ENCODE assay signal across 40 mouse cellular contexts in the genomic region with DNA sequence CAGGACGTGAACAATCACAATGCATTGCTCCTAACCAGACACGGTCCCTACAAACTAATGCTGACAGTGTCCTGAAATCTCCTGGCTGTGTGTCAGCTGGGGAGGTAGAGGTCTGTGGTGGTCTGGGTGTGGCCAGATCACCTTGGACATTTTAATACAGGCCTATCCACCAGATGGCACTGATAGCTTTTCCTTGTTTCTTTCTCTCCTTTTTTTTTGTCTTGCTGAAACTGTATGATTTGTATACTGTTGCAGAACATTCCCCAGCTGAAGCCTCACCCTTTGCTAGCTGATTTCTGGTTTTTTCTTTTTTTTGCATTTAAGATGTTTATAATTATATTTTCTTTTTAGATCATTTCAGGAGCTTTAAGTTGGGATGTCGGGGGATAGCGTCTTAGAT. TPM values are rescaled to one million over a fixed set of nuclear protein-coding genes. Genes with fewer than 3 reads are reported as not detected.
A peak's percentile ranks its signal among the peaks of the same experiment; 100 is the strongest.
DNase-seq lines count a peak whose midpoint lies in the region; ATAC-seq and TF ChIP-seq lines count a peak whose summit lies in the region.
"Had no signal": no experiment of that assay in that cellular context is flagged by ENCODE, and none has a peak within 500 bp of the region (broad histone marks: within the 10 kb centered on the region; RNA-seq: fewer than 3 reads in every experiment).

No protein-coding gene starts in this region.

- no peak overlapping the region for H3K9ac ChIP-seq in midbrain, postnatal 0 days (replicated peaks; ENCODE audit: low read length, poor library complexity, severe bottlenecking)
- H3K9ac ChIP-seq in stomach, postnatal 0 days (ENCODE audit: low read length), result no peak overlapping the region
- H3K9ac ChIP-seq: embryonic facial prominence, embryonic 12.5 days; forebrain, embryonic 15.5 days; hindbrain, embryonic 14.5 days; limb, embryonic 13.5 days; liver, embryonic 12.5 days; midbrain, embryonic 13.5 days; neural tube, embryonic 15.5 days had no signal

- H3K4me1 ChIP-seq in heart, embryonic 10.5 days, result peaks cover 13% of the 10 kb centered on the region; the same call in 1 of the 2 replicates
- H3K4me1 ChIP-seq in midbrain, postnatal 0 days (ENCODE audit: insufficient read depth, low read length), result no peaks in the 10 kb centered on the region
- no peaks in the 10 kb centered on the region for H3K4me1 ChIP-seq in midbrain, embryonic 10.5 days
- no peaks in the 10 kb centered on the region for H3K4me1 ChIP-seq in stomach, postnatal 0 days (replicated peaks; ENCODE audit: control insufficient read depth, insufficient read depth)
- H3K4me1 ChIP-seq: embryonic facial prominence, embryonic 12.5 days; forebrain, embryonic 15.5 days had no signal

- H3K4me2 ChIP-seq in midbrain, postnatal 0 days (ENCODE audit: low read depth, low read length, poor library complexity, severe bottlenecking), result no peak overlapping the region
- H3K4me2 ChIP-seq in stomach, postnatal 0 days (replicated peaks; ENCODE audit: low read depth), result no peak overlapping the region
- H3K4me2 ChIP-seq: embryonic facial prominence, embryonic 12.5 days; forebrain, embryonic 15.5 days; heart, embryonic 11.5 days; hindbrain, embryonic 14.5 days; limb, embryonic 13.5 days; liver, embryonic 12.5 days; midbrain, embryonic 13.5 days; neural tube, embryonic 15.5 days had no signal

- WGBS in heart, embryonic 10.5 days, result 73% methylated on average over 4 of the region's 4 CpGs
- WGBS in midbrain, postnatal 0 days, result 65% methylated on average over 4 of the region's 4 CpGs
- WGBS in midbrain, embryonic 10.5 days, result 84% methylated on average over 4 of the region's 4 CpGs
- WGBS in stomach, postnatal 0 days, result 55% methylated on average over 4 of the region's 4 CpGs

- no peaks in the 10 kb centered on the region for H3K27me3 ChIP-seq in heart, embryonic 10.5 days (ENCODE audit: insufficient read depth, poor library complexity, severe bottlenecking)
- no peaks in the 10 kb centered on the region for H3K27me3 ChIP-seq in midbrain, postnatal 0 days (ENCODE audit: insufficient read depth, low read length)
- no peaks in the 10 kb centered on the region for H3K27me3 ChIP-seq in midbrain, embryonic 10.5 days (ENCODE audit: low read depth, poor library complexity, severe bottlenecking)
- H3K27me3 ChIP-seq in stomach, postnatal 0 days (ENCODE audit: control insufficient read depth, insufficient read depth, low read length), result no peaks in the 10 kb centered on the region
- H3K27me3 ChIP-seq: embryonic facial prominence, embryonic 12.5 days; forebrain, embryonic 15.5 days; liver, embryonic 12.5 days; midbrain, embryonic 13.5 days; neural tube, embryonic 15.5 days had no signal

- no peaks in the 10 kb centered on the region for H3K36me3 ChIP-seq in heart, embryonic 10.5 days
- no peaks in the 10 kb centered on the region for H3K36me3 ChIP-seq in midbrain, postnatal 0 days (ENCODE audit: insufficient read depth, low read length)
- H3K36me3 ChIP-seq in midbrain, embryonic 10.5 days, result no peaks in the 10 kb centered on the region
- H3K36me3 ChIP-seq in stomach, postnatal 0 days (ENCODE audit: control insufficient read depth, insufficient read depth, low read length), result no peaks in the 10 kb centered on the region
- H3K36me3 ChIP-seq: embryonic facial prominence, embryonic 12.5 days; forebrain, embryonic 15.5 days; limb, embryonic 13.5 days; liver, embryonic 12.5 days; midbrain, embryonic 13.5 days; neural tube, embryonic 15.5 days had no signal

- no peak overlapping the region for H3K4me3 ChIP-seq in heart, embryonic 10.5 days
- H3K4me3 ChIP-seq in left cerebral cortex, adult 2 months, result no peak overlapping the region
- no peak overlapping the region for H3K4me3 ChIP-seq in midbrain, postnatal 0 days (ENCODE audit: low read depth, low read length)
- no peak overlapping the region for H3K4me3 ChIP-seq in midbrain, embryonic 10.5 days
- H3K4me3 ChIP-seq in stomach, postnatal 0 days (ENCODE audit: low read depth, low read length), result no peak overlapping the region
- H3K4me3 ChIP-seq: embryonic facial prominence, embryonic 12.5 days; forebrain, embryonic 15.5 days; limb, embryonic 13.5 days; liver, embryonic 12.5 days; midbrain, embryonic 13.5 days; neural tube, embryonic 15.5 days had no signal

- DNase-seq in heart, embryonic 10.5 days (ENCODE audit: low spot score), result peak; percentile 22
- no peak for DNase-seq in heart, adult 9 months (ENCODE audit: low spot score in 2 of 2)
- no peak for DNase-seq in left cerebral cortex, adult 2 months (ENCODE audit: extremely low spot score in 1 of 2, low spot score in 2 of 2)
- DNase-seq in left cerebral cortex, adult 8-10 months (ENCODE audit: low spot score in 2 of 2), result no peak
- DNase-seq in midbrain, postnatal 0 days (ENCODE audit: low spot score), result peak; percentile 67
- DNase-seq in midbrain, embryonic 10.5 days (ENCODE audit: low spot score), result no peak
- DNase-seq in stomach, postnatal 0 days (ENCODE audit: low spot score), result no peak
- DNase-seq: adrenal gland, adult 8-10 months; B cell, adult 2 months; cerebellum, adult 9-10 months; embryo, embryonic 11 days; gastrocnemius, postnatal 10 days; heart, postnatal 4 days; kidney, adult 2 months; layer of hippocampus, adult 9-11 months; lung, adult 18-20 months; lung, postnatal 36 days; right cerebral cortex, adult 18-20 months; spleen, adult 18-20 months; thymus, adult 18-20 months; thymus, postnatal 25 days had no signal

- no peak for TF ChIP-seq EP300 in stomach, postnatal 0 days (optimal IDR thresholded peaks at IDR 0.05)

- peak; percentile 23 for TF ChIP-seq CTCF in left cerebral cortex, adult 2 months (IDR thresholded peaks at IDR 0.05)
- peak; percentile 74 for TF ChIP-seq CTCF in midbrain, postnatal 0 days (IDR thresholded peaks at IDR 0.05)
- peak; percentile 49 for TF ChIP-seq CTCF in stomach, postnatal 0 days (IDR thresholded peaks at IDR 0.05; ENCODE audit: low read depth)

- H3K27ac ChIP-seq in heart, embryonic 10.5 days, result no peak overlapping the region
- H3K27ac ChIP-seq in left cerebral cortex, adult 2 months, result no peak overlapping the region
- no peak overlapping the region for H3K27ac ChIP-seq in midbrain, postnatal 0 days (ENCODE audit: low read depth, low read length)
- no peak overlapping the region for H3K27ac ChIP-seq in midbrain, embryonic 10.5 days (replicated peaks)
- no peak overlapping the region for H3K27ac ChIP-seq in stomach, postnatal 0 days (replicated peaks)
- H3K27ac ChIP-seq: embryonic facial prominence, embryonic 12.5 days; forebrain, embryonic 15.5 days; hindbrain, embryonic 14.5 days; limb, embryonic 13.5 days; liver, embryonic 12.5 days; midbrain, embryonic 13.5 days; neural tube, embryonic 15.5 days had no signal

- ATAC-seq in midbrain, postnatal 0 days (ENCODE audit: low FRiP score), result no peak
- ATAC-seq in stomach, postnatal 0 days (ENCODE audit: low FRiP score, low TSS enrichment), result no peak
- ATAC-seq: activated CD4-positive, CD25-positive, alpha-beta regulatory T cell, adult 4 months; forebrain, embryonic 15.5 days; inflammation-experienced regulatory T-cells, adult 6 months; liver, embryonic 12.5 days; midbrain, embryonic 13.5 days had no signal

- intact Hi-C loops in left cerebral cortex, adult 2 months (cut with DNase I), result loop anchor here (5.0 kb wide), 1 partner anchor 684 kb away; no protein-coding TSS in a partner anchor

- H3K9me3 ChIP-seq in heart, embryonic 10.5 days, result no peaks in the 10 kb centered on the region
- H3K9me3 ChIP-seq in midbrain, postnatal 0 days (ENCODE audit: low read length), result no peaks in the 10 kb centered on the region
- no peaks in the 10 kb centered on the region for H3K9me3 ChIP-seq in midbrain, embryonic 10.5 days (replicated peaks)
- H3K9me3 ChIP-seq in stomach, postnatal 0 days (ENCODE audit: control insufficient read depth, low read length), result no peaks in the 10 kb centered on the region
- H3K9me3 ChIP-seq: embryonic facial prominence, embryonic 12.5 days; forebrain, embryonic 15.5 days; limb, embryonic 13.5 days; liver, embryonic 12.5 days; midbrain, embryonic 13.5 days; neural tube, embryonic 15.5 days had no signal

RNA-seq across cellular contexts. Expression of a gene that starts 5.0 kb away (rescaled TPM):
- 9.2 and 10.5 TPM in 2 replicates for polyA plus RNA-seq in heart, embryonic 10.5 days (2016; fragmentation: Nextera tagmentation; extraction: Ambion mirVana)
- 1 to 10 TPM; 4.4 to 5.7 TPM for total RNA-seq in left cerebral cortex, adult 2 months (2021)
- total RNA-seq in left cerebral cortex, adult 8-10 months (2022), result 1 to 10 TPM; 4.3 to 6.3 (median 5.5) TPM
- total RNA-seq in midbrain, postnatal 0 days (2014; rRNA removed), result 1.8 and 3.3 TPM in 2 replicates
- polyA plus RNA-seq in midbrain, postnatal 0 days (2015; fragmentation: Nextera tagmentation; extraction: Ambion mirVana), result 7.2 and 8.3 TPM in 2 replicates
- polyA plus RNA-seq in midbrain, embryonic 10.5 days (2016; fragmentation: Nextera tagmentation; extraction: Ambion mirVana), result 9.1 and 9.5 TPM in 2 replicates
- 15.5 and 17.1 TPM in 2 replicates for polyA plus RNA-seq in stomach, postnatal 0 days (2015; fragmentation: Nextera tagmentation; extraction: Ambion mirVana)

RNA-seq across cellular contexts. Expression of a gene that starts 35.5 kb away (rescaled TPM):
- polyA plus RNA-seq in heart, embryonic 10.5 days (2016; fragmentation: Nextera tagmentation; extraction: Ambion mirVana), result not detected in 2 replicates
- total RNA-seq in left cerebral cortex, adult 2 months (2021), result not detected
- not detected for total RNA-seq in left cerebral cortex, adult 8-10 months (2022)
- 0.16 TPM in 1 of 2 replicates, not detected in the other for total RNA-seq in midbrain, postnatal 0 days (2014; rRNA removed)
- 0.10 and 0.11 TPM in 2 replicates for polyA plus RNA-seq in midbrain, postnatal 0 days (2015; fragmentation: Nextera tagmentation; extraction: Ambion mirVana)
- polyA plus RNA-seq in midbrain, embryonic 10.5 days (2016; fragmentation: Nextera tagmentation; extraction: Ambion mirVana), result 0.22 and 0.42 TPM in 2 replicates
- not detected in 2 replicates for polyA plus RNA-seq in stomach, postnatal 0 days (2015; fragmentation: Nextera tagmentation; extraction: Ambion mirVana)
- total RNA-seq: adrenal gland, adult 8-10 months; adrenal gland, postnatal 4 days; ES-E14; gastrocnemius, postnatal 10 days; heart, postnatal 4 days; left cerebral cortex, adult 18-20 months; left cerebral cortex, postnatal 36 days; megakaryocyte, adult 5-6 weeks had no signal
- polyA plus RNA-seq: activated CD4-positive, CD25-positive, alpha-beta regulatory T cell, adult 4 months; forebrain, embryonic 15.5 days; heart, embryonic 11.5 days; heart, embryonic 16.5 days; kidney, adult 2 months; kidney, embryonic 16.5 days; large intestine, adult 2 months; liver, embryonic 12.5 days; midbrain, embryonic 13.5 days; stomach, embryonic 16.5 days had no signal

RNA-seq across cellular contexts. Expression of a gene that starts 47.4 kb away (rescaled TPM):
- polyA plus RNA-seq in heart, embryonic 10.5 days (2016; fragmentation: Nextera tagmentation; extraction: Ambion mirVana), result not detected in 2 replicates
- not detected for total RNA-seq in left cerebral cortex, adult 2 months (2021)
- under 1 TPM in 2 of 4 experiments, not detected in 2; 0.23 to 0.32 TPM for total RNA-seq in left cerebral cortex, adult 8-10 months (2022)
- not detected in 2 replicates for total RNA-seq in midbrain, postnatal 0 days (2014; rRNA removed)
- polyA plus RNA-seq in midbrain, postnatal 0 days (2015; fragmentation: Nextera tagmentation; extraction: Ambion mirVana), result not detected in 2 replicates
- polyA plus RNA-seq in midbrain, embryonic 10.5 days (2016; fragmentation: Nextera tagmentation; extraction: Ambion mirVana), result not detected in 2 replicates
- 0.12 TPM in 1 of 2 replicates, not detected in the other for polyA plus RNA-seq in stomach, postnatal 0 days (2015; fragmentation: Nextera tagmentation; extraction: Ambion mirVana)
- total RNA-seq: ES-E14; gastrocnemius, postnatal 10 days; heart, postnatal 4 days; left cerebral cortex, adult 18-20 months; left cerebral cortex, postnatal 36 days had no signal
- polyA plus RNA-seq: embryonic facial prominence, embryonic 12.5 days; forebrain, embryonic 15.5 days; heart, embryonic 11.5 days; hindbrain, embryonic 14.5 days; liver, embryonic 12.5 days; midbrain, embryonic 13.5 days; neural tube, embryonic 15.5 days had no signal

Comparison
In these comparisons a context has a peak if more than half of its experiments do, and no peak if none do; other contexts are left out.
1. DNase-seq: peak in heart, embryonic 10.5 days (single experiment) and midbrain, postnatal 0 days (single experiment); none in heart, adult 9 months (0 of 2), left cerebral cortex, adult 2 months (0 of 2), left cerebral cortex, adult 8-10 months (0 of 2), midbrain, embryonic 10.5 days (single experiment) and stomach, postnatal 0 days (single experiment).
2. CTCF ChIP-seq: peak in every context shown above with its lines; median percentile 74 in midbrain, postnatal 0 days; 49 in stomach, postnatal 0 days; 23 in left cerebral cortex, adult 2 months.